Comparison of ENCODE assay signal across 8 mouse cellular contexts in genomic region chr2:30772581-30773312, GRCm38 (mm10). TPM values are rescaled to one million over a fixed set of nuclear protein-coding genes. Genes with fewer than 3 reads are reported as not detected.
DNase-seq lines count a peak whose midpoint lies in the region; TF ChIP-seq lines count a peak whose summit lies in the region.

No protein-coding gene starts in this region.

- peaks cover 15% of the 10 kb centered on the region for H3K4me1 ChIP-seq in ES-Bruce4 (ENCODE audit: control insufficient read depth, insufficient read depth, low read length)
- H3K4me1 ChIP-seq in heart, adult 2 months (ENCODE audit: control insufficient read depth, insufficient read depth, low read length), result peaks cover 16% of the 10 kb centered on the region
- H3K4me1 ChIP-seq in kidney, adult 2 months (ENCODE audit: control insufficient read depth, insufficient read depth, low read length), result peaks cover 21% of the 10 kb centered on the region

- intact Hi-C loops in heart, adult 2 months (cut with DNase I), result loop anchor here (1.0 to 2.0 kb wide), 2 partner anchors 14 to 22 kb away; no protein-coding TSS in a partner anchor

- TF ChIP-seq CTCF in ES-Bruce4 (IDR thresholded peaks at IDR 0.05; ENCODE audit: low read depth, low read length), result no peak
- TF ChIP-seq CTCF in heart, adult 2 months (IDR thresholded peaks at IDR 0.05), result no peak
- TF ChIP-seq CTCF in kidney, adult 2 months (conservative IDR thresholded peaks at IDR 0.05; ENCODE audit: insufficient read depth, insufficient read length, low read depth, low read length), result no peak

- H3K9ac ChIP-seq in ES-Bruce4 (ENCODE audit: low read depth, poor library complexity, severe bottlenecking), result peak overlapping the region; percentile 5; the same call in 1 of the 2 replicates
- H3K9ac ChIP-seq in heart, adult 2 months (ENCODE audit: low read depth, low read length), result no peak overlapping the region

- no peaks in the 10 kb centered on the region for H3K36me3 ChIP-seq in ES-Bruce4 (ENCODE audit: control insufficient read depth, insufficient read depth, low read length, poor library complexity, severe bottlenecking)
- no peaks in the 10 kb centered on the region; the same call in 1 of the 2 replicates for H3K36me3 ChIP-seq in heart, adult 2 months (ENCODE audit: control insufficient read depth, insufficient read depth, low read length)
- no peaks in the 10 kb centered on the region for H3K36me3 ChIP-seq in kidney, adult 2 months (ENCODE audit: control insufficient read depth, insufficient read depth, low read length)

- 0 out of 2 replicates have a peak, but pooled peaks cover 1% of the 10 kb centered on the region for H3K27me3 ChIP-seq in ES-Bruce4 (ENCODE audit: control insufficient read depth, insufficient read depth, low read length, poor library complexity, severe bottlenecking)
- no peaks in the 10 kb centered on the region for H3K27me3 ChIP-seq in heart, adult 2 months (ENCODE audit: control insufficient read depth, insufficient read depth, low read length)
- no peaks in the 10 kb centered on the region for H3K27me3 ChIP-seq in kidney, adult 2 months (replicated peaks; ENCODE audit: control insufficient read depth, insufficient read depth, low read length)

- no peak overlapping the region for H3K4me3 ChIP-seq in ES-Bruce4 (ENCODE audit: low read depth, low read length)
- no peak overlapping the region for H3K4me3 ChIP-seq in heart, adult 2 months
- no peak overlapping the region for H3K4me3 ChIP-seq in kidney, adult 2 months (ENCODE audit: insufficient read depth, low read depth, low read length)

- 0 out of 2 replicates have a peak, but pooled peaks have one; percentile 27 for TF ChIP-seq EP300 in ES-Bruce4 (IDR thresholded peaks at IDR 0.05; ENCODE audit: insufficient read depth, low read depth, low read length)
- peak; percentile 72; the same call in 1 of the 2 replicates for TF ChIP-seq EP300 in heart, adult 2 months (IDR thresholded peaks at IDR 0.05; ENCODE audit: insufficient read depth, low read depth, low read length)

- no peaks in the 10 kb centered on the region for H3K79me2 ChIP-seq in heart, adult 2 months (replicated peaks; ENCODE audit: control insufficient read depth, insufficient read depth, low read length)

- DNase-seq in brain, adult 2 months (ENCODE audit: low read depth, low spot score), result peak; percentile 63
- DNase-seq in heart, adult 2 months, result peak; percentile 54 to 70
- DNase-seq in kidney, adult 2 months, result peak; percentile 82
- DNase-seq in lung, postnatal 25 days (ENCODE audit: low spot score), result peak; percentile 71
- DNase-seq in urinary bladder, postnatal 25 days (ENCODE audit: low spot score), result no peak
- DNase-seq in urinary bladder, postnatal 4 days (ENCODE audit: low spot score in 2 of 2), result no peak
- DNase-seq in T-cell, adult 2 months (ENCODE audit: low spot score), result no peak

- H3K27ac ChIP-seq in ES-Bruce4 (ENCODE audit: insufficient read depth, low read length), result 0 out of 2 replicates have a peak overlapping the region, but pooled peaks have one; percentile 14
- peak overlapping the region; percentile 87 for H3K27ac ChIP-seq in heart, adult 2 months
- H3K27ac ChIP-seq in kidney, adult 2 months (ENCODE audit: insufficient read depth, low read depth, low read length), result peak overlapping the region; percentile 100

- H3K9me3 ChIP-seq in ES-Bruce4 (replicated peaks; ENCODE audit: control insufficient read depth, insufficient read depth, low read length, poor library complexity, severe bottlenecking), result no peaks in the 10 kb centered on the region

- WGBS in heart, adult 2 months, result 20% methylated on average over 15 of the region's 15 CpGs
- WGBS in kidney, adult 2 months, result 34% methylated on average over 15 of the region's 15 CpGs

- no peak for TF ChIP-seq POLR2A in ES-Bruce4 (IDR thresholded peaks at IDR 0.05; ENCODE audit: insufficient read depth, low read length)
- no peak for TF ChIP-seq POLR2A in heart, adult 2 months (IDR thresholded peaks at IDR 0.05; ENCODE audit: insufficient read depth, low read depth, low read length)
- TF ChIP-seq POLR2A in kidney, adult 2 months (IDR thresholded peaks at IDR 0.05; ENCODE audit: low read depth, low read length), result no peak

RNA-seq across cellular contexts. Expression of gene 1700001O22Rik, which starts 30.7 kb away (rescaled TPM):
- polyA plus RNA-seq in ES-Bruce4 (2011; ENCODE audit: insufficient read depth, insufficient read length, low read depth, missing spikeins), result 2.2 and 2.4 TPM in 2 replicates
- 1 to 10 TPM in 1 of 2 experiments, under 1 TPM in 1; 0.52 to 1.3 TPM for total RNA-seq in heart, adult 2 months (2021)
- polyA plus RNA-seq in heart, adult 2 months (2012; rRNA removed), result 0.73 and 1.1 TPM in 2 replicates
- 1.7 and 4.1 TPM in 2 replicates for polyA plus RNA-seq in kidney, adult 2 months (2012; rRNA removed)

RNA-seq across cellular contexts. Expression of gene Ntmt1, which starts 34.9 kb away (rescaled TPM):
- polyA plus RNA-seq in ES-Bruce4 (2011; ENCODE audit: insufficient read depth, insufficient read length, low read depth, missing spikeins), result 42.6 and 46.3 TPM in 2 replicates
- 10 to 100 TPM; 22.0 to 27.3 TPM for total RNA-seq in heart, adult 2 months (2021)
- polyA plus RNA-seq in heart, adult 2 months (2012; rRNA removed), result 27.4 and 30.2 TPM in 2 replicates
- polyA plus RNA-seq in kidney, adult 2 months (2012; rRNA removed), result 26.4 and 27.3 TPM in 2 replicates

RNA-seq across cellular contexts. Expression of gene Asb6, which starts 57.4 kb away (rescaled TPM):
- 18.4 and 19.9 TPM in 2 replicates for polyA plus RNA-seq in ES-Bruce4 (2011; ENCODE audit: insufficient read depth, insufficient read length, low read depth, missing spikeins)
- total RNA-seq in heart, adult 2 months (2021), result 1 to 10 TPM; 7.8 to 8.1 TPM
- polyA plus RNA-seq in heart, adult 2 months (2012; rRNA removed), result 12.8 and 13.6 TPM in 2 replicates
- 24.5 and 35.2 TPM in 2 replicates for polyA plus RNA-seq in kidney, adult 2 months (2012; rRNA removed)

Comparison
In these comparisons a context has a peak if more than half of its experiments do, and no peak if none do; other contexts are left out.
1. H3K27ac ChIP-seq: peak in every context shown above with its lines; median percentile 100 in kidney, adult 2 months; 87 in heart, adult 2 months; 14 in ES-Bruce4.
2. DNase-seq: peak in brain, adult 2 months (single experiment), heart, adult 2 months (2 of 2), kidney, adult 2 months (single experiment) and lung, postnatal 25 days (single experiment); none in urinary bladder, postnatal 25 days (single experiment), urinary bladder, postnatal 4 days (0 of 2) and T-cell, adult 2 months (single experiment).